Mouse (Mus musculus) natural killer cell, adult 2 months (primary cell): Measurements from ENCODE around the gene Pstk.
"Not testable (repeated sequence)": the region's sequence is repeated elsewhere in the genome, so short reads cannot be mapped to it uniquely, and the experiment has no call there.

Experiments used
- DNase-seq, 2 experiments: peaks; one replicate each; pipeline ENCODE4 v3.0.0; 2022; ENCODE audit warnings: low spot score in 2 of 2

The Pstk gene

GRCm38 (mm10) chr7:131411941-131412270, 41.0 kb downstream of the Pstk start:
- DNase-seq = no peak

- DNase-seq = not testable (repeated sequence)
Measured at GRCm38 (mm10) chr7:131416742-131417141, 45.8 kb downstream of the Pstk start.

GRCm38 (mm10) chr7:131417605-131418004, 46.7 kb downstream of the Pstk start:
- no peak for DNase-seq

DNA sequence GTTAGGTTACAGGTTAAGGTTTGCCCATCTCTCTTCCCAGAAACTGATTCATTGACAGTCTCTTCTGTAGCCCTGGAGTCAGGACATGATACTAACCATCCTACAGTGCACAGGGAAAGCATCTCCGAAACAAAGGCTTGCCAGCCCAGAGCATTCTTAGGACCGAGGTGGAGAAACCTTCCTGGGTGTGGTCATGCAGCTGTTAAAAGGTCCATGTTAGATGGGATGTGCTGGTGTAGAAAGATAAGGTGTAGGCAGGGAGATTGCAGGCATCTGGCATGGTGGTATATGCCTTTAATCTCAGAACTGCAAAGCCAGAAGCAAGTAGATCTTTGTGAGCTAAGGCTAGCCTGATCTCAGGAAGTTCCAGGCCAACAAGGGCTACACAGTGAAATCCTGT, 54.0 kb downstream of the Pstk start:
- DNase-seq = no peak

DNA sequence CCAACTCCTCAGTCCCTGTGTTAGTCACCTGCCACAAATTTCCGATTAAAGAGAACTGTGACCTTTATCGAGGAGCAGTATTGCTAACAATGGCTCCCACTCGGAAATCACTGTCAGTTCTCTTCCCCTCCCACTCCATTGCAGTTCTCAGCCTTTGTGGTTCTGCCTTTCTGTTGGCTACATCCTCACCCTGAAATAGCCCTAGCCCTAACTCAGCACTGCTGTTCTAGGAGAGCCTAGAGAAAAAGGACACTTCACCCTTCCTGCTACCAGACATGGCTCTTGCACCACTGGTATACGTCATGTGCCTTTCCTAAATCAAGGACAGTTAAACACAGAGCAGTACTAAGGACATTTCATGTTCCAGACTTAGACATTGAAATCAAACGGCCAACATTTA, 56.4 kb downstream of the Pstk start:
- DNase-seq = no peak

DNA sequence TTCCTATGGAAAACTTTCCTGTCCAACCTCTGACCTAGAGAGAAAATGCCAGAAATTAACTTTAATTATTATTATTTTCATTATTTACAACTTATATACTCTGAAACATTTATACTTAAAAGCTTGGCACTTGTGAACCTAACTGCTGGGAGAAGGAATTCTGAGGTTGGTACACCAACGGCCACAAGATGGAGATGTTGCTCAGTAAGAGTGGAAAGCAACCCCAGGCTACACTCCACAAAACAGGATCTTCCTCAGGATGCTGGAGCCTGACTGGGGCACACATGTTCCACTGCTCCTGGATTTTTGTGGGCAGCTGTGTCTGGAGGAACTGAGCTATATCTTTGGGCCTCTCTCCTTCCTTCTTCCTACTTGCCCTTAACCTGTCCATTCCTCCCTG, 61.3 kb downstream of the Pstk start:
- no peak for DNase-seq

GRCm38 (mm10) chr7:131434276-131434675, 63.3 kb downstream of the Pstk start:
- no peak for DNase-seq

DNA sequence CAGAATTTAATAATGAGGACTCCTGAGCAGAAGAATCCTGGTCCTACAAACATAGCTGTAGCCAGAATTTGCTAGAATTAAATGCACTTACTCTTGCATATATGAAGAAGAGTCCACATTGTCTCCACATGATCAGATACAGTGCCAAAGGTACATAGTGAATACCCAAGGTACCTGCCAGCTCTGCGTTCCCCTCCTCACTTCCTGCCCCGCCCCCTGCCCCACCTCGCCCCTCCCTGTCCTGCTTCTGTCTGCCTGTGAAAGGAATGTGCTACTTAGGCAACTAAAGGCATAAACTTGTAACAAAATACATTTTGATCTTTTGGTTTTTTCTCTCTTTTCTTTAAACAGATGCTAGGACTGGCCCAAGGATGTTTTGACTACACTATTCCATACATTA, 66.1 kb downstream of the Pstk start:
- DNase-seq = no peak
